Mouse (Mus musculus) ES-Bruce4 (cell line): ENCODE measurements around the gene Dab2ip.

ENCODE experiments used
- CTCF ChIP-seq: IDR thresholded peaks from one replicate; pipeline ENCODE4 v1.8.1; 2011; ENCODE audit warnings: low read depth, low read length
- EP300 ChIP-seq: IDR thresholded peaks from 2 replicates; pipeline ENCODE4 v1.6.1; 2011; ENCODE audit warnings: low read depth, low read length; ENCODE audit not compliant: insufficient read depth
- POLR2A ChIP-seq: IDR thresholded peaks from one replicate; pipeline ENCODE4 v1.8.1; 2011; ENCODE audit warnings: low read length; ENCODE audit not compliant: insufficient read depth

DNA sequence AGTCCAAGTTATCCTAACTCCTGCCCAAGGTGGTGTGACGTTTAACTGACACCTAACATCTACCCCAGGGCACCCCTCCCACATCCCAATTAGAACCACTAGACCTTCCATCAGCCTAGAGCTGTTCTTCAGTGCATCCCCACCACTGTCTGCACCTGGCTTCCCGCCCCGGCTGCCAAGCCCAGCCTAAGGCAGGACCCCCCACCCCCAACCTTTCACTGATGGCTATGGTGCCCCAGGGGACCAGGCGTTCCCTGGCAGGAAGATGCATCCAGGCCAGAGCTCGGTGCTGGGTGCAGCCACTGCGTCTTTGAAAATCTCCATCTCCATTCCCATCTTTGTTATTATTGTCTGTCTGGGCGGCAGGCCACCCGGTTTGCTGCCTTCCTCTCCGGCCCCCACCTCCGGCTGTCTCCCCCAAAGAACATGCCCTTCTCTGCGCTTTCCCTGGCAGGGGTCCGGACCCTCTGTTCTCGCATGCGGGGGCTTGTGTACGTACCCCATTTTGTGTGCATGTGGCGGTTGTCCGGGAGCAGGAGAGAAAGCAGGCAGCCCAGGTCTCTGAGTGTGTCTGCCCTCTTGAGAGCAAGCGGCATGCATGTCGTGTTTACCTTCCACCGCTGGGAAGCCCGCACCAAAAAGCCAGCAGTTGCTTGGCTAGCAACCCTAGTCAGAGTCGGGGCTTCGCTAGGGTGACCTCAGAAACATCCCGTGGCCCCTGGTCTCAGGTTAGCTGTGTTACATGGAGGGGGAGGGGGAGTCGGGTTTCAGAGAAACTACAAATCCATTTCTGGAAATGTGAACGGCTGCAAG, 104.9 kb downstream of the Dab2ip start:
- TF ChIP-seq POLR2A (no peak), EP300 (no peak), CTCF (no peak)
